Mouse (Mus musculus): ENCODE measurements around the gene Naa38. TPM values are rescaled to one million over a fixed set of nuclear protein-coding genes. Genes with fewer than 3 reads are reported as not detected.

Gene Naa38
- total RNA-seq, 1 experiment from 2014 or later = 137 TPM

GRCm38 (mm10) chr11:69400083-69400850 is 5.0 kb downstream of the Naa38 start:
- DNase-seq = peak; percentile 17

GRCm38 (mm10) chr11:69401210-69401637 is 5.9 kb downstream of the Naa38 start:
- DNase-seq = peak; percentile 93

- DNase-seq = no peak
Measured at GRCm38 (mm10) chr11:69401987-69402386, 6.7 kb downstream of the Naa38 start.

GRCm38 (mm10) chr11:69403691-69404594 is 8.7 kb downstream of the Naa38 start:
- DNase-seq = peak; percentile 18

GRCm38 (mm10) chr11:69404595-69405396 is 9.5 kb downstream of the Naa38 start:
- no peak for DNase-seq

- no peak for DNase-seq
Measured at GRCm38 (mm10) chr11:69405397-69406200, 10.3 kb downstream of the Naa38 start.

- no peak for DNase-seq
Measured at GRCm38 (mm10) chr11:69406282-69406681, 11.0 kb downstream of the Naa38 start.

- DNase-seq = no peak
Measured at GRCm38 (mm10) chr11:69406867-69407723, 11.8 kb downstream of the Naa38 start.

GRCm38 (mm10) chr11:69407724-69408004 is 12.4 kb downstream of the Naa38 start:
- DNase-seq = no peak

GRCm38 (mm10) chr11:69408541-69409377 is 13.5 kb downstream of the Naa38 start:
- DNase-seq = peak; percentile 89

GRCm38 (mm10) chr11:69409378-69410044 is 14.2 kb downstream of the Naa38 start:
- DNase-seq = peak; percentile 92

GRCm38 (mm10) chr11:69410045-69410309 is 14.7 kb downstream of the Naa38 start:
- no peak for DNase-seq

- DNase-seq = peak; percentile 87
Measured at GRCm38 (mm10) chr11:69410310-69411072, 15.2 kb downstream of the Naa38 start.

GRCm38 (mm10) chr11:69411073-69411535 is 15.8 kb downstream of the Naa38 start:
- DNase-seq = peak; percentile 98

GRCm38 (mm10) chr11:69411538-69412203 is 16.4 kb downstream of the Naa38 start:
- DNase-seq = peak; percentile 94

- DNase-seq = no peak
Measured at GRCm38 (mm10) chr11:69412548-69412947, 17.3 kb downstream of the Naa38 start.

GRCm38 (mm10) chr11:69413221-69414181 is 18.2 kb downstream of the Naa38 start, which contains the start of gene Kdm6b:
TSS of gene Kdm6b (minus strand) at chr11:69413675.
- DNase-seq = no peak

All from adrenal gland, postnatal 14 days (tissue).